Mouse (Mus musculus) spleen, postnatal 10 days (tissue): ENCODE data around the gene Ikzf5.

Experiments used
- DNase-seq, 2 experiments: peaks; one replicate each; pipeline ENCODE4 v3.0.0; 2021 to 2022; ENCODE audit warnings: low spot score in 2 of 2

Gene Ikzf5

GRCm38 (mm10) chr7:131345856-131346541, 64.3 kb downstream of the Ikzf5 start:
- DNase-seq, result no peak
